Comparison of ENCODE assay signal across 8 mouse cellular contexts in the genomic region with DNA sequence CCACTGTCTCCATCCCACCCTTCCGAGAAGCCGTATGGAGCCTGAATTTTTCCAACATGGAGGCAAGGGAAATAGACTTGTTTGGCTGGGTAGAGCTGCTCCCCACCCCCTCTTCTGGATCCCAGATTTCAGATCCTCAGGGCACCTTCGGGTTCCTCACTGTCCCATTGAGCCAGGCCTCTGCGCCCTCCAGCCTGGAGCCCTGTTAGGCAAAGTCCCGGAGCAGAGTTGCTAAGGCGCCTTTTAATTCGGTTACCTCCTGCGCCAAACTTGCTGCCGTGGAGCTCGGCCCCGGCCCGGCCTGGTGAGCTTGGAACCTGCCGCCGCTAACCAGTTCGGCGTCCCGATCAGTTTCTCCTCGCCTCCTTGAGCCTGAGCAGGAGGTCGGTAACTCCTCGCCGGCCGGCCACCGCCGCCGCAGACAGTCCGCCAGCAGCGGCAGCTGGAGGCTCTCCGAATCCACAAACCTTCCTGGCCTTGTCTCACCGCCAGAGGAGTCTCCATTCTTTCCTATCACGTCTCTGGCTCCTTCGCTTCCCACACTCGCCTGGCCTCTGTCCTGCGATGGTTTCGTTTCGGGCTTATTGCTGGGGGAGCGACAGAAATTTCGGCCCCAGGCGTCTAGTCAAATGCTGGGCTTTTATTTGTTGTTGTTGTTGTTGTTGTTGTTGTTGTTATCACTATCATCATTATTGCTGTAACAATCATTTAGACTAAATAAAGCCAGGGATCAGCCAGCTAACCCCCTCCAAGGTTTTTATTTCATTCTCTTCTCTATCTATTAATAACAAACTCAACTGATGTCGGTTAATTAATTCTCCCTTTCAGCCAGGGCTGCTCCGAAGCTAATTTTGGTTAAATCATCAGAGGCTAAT. TPM values are rescaled to one million over a fixed set of nuclear protein-coding genes. Genes with fewer than 3 reads are reported as not detected.
DNase-seq lines count a peak whose midpoint lies in the region; ATAC-seq and TF ChIP-seq lines count a peak whose summit lies in the region.
"Had no signal": no experiment of that assay in that cellular context is flagged by ENCODE, and none has a peak within 500 bp of the region (broad histone marks: within the 10 kb centered on the region; RNA-seq: fewer than 3 reads in every experiment).

No protein-coding gene starts in this region.

- H3K4me1 ChIP-seq in bone marrow, adult 2 months (ENCODE audit: control insufficient read depth, insufficient read depth, low read length) = no peaks in the 10 kb centered on the region
- peaks cover 20% of the 10 kb centered on the region for H3K4me1 ChIP-seq in hindbrain, embryonic 16.5 days (ENCODE audit: control insufficient read depth, insufficient read depth, low read depth, low read length)
- H3K4me1 ChIP-seq in liver, embryonic 14.5 days (replicated peaks; ENCODE audit: control insufficient read depth in 2 of 2, insufficient read depth in 2 of 2, low read length in 1 of 2) = no peaks in the 10 kb centered on the region
- H3K4me1 ChIP-seq in thymus, adult 2 months (replicated peaks; ENCODE audit: control insufficient read depth, insufficient read depth, low read length) = no peaks in the 10 kb centered on the region

- no peak for TF ChIP-seq CTCF in bone marrow, adult 2 months (IDR thresholded peaks at IDR 0.05; ENCODE audit: control insufficient read depth, insufficient read depth, low read length)
- no peak for TF ChIP-seq CTCF in liver, embryonic 14.5 days (IDR thresholded peaks at IDR 0.05; ENCODE audit: low read depth)
- TF ChIP-seq CTCF in thymus, adult 2 months (IDR thresholded peaks at IDR 0.05; ENCODE audit: borderline replicate concordance, control insufficient read depth, extremely low read depth, insufficient read depth, low read length, poor library complexity) = no peak
- no peak for TF ChIP-seq CTCF in left cerebral cortex, adult 2 months (IDR thresholded peaks at IDR 0.05)

- no peak overlapping the region for H3K27ac ChIP-seq in bone marrow, adult 2 months (ENCODE audit: control insufficient read depth, insufficient read depth, low read depth, low read length, poor library complexity)
- H3K27ac ChIP-seq in hindbrain, embryonic 16.5 days (ENCODE audit: low read depth, low read length) = peak overlapping the region; percentile 91
- no peak overlapping the region for H3K27ac ChIP-seq in liver, embryonic 14.5 days
- no peak overlapping the region for H3K27ac ChIP-seq in thymus, adult 2 months (ENCODE audit: control insufficient read depth, insufficient read depth, low read length)
- no peak overlapping the region for H3K27ac ChIP-seq in left cerebral cortex, adult 2 months

- H3K9me3 ChIP-seq in hindbrain, embryonic 16.5 days (ENCODE audit: control insufficient read depth, low read length) = no peaks in the 10 kb centered on the region
- H3K9me3 ChIP-seq in liver, embryonic 14.5 days (ENCODE audit: control insufficient read depth, low read length) = no peaks in the 10 kb centered on the region

- peak; percentile 12; the same call in 1 of the 2 replicates for TF ChIP-seq POLR2A in bone marrow, adult 2 months (IDR thresholded peaks at IDR 0.05; ENCODE audit: borderline replicate concordance, control insufficient read depth, low read depth, low read length)
- no peak for TF ChIP-seq POLR2A in thymus, adult 2 months (IDR thresholded peaks at IDR 0.05; ENCODE audit: control insufficient read depth, extremely low read depth, insufficient read depth, low read length, poor library complexity)

- H3K4me3 ChIP-seq in bone marrow, adult 2 months (replicated peaks; ENCODE audit: control insufficient read depth, low read depth, low read length) = no peak overlapping the region
- H3K4me3 ChIP-seq in hindbrain, embryonic 16.5 days (ENCODE audit: low read length) = peak overlapping the region; percentile 41
- no peak overlapping the region for H3K4me3 ChIP-seq in liver, embryonic 14.5 days (ENCODE audit: insufficient read depth in 1 of 2, low read depth in 2 of 2, low read length in 2 of 2)
- H3K4me3 ChIP-seq in thymus, adult 2 months (ENCODE audit: control insufficient read depth, insufficient read depth, low read length) = no peak overlapping the region
- no peak overlapping the region for H3K4me3 ChIP-seq in left cerebral cortex, adult 2 months

- intact Hi-C loops in left cerebral cortex, adult 2 months (cut with DNase I) = no loop called here

- WGBS in bone marrow, adult 2 months = 79% methylated on average over 40 of the region's 40 CpGs
- WGBS in hindbrain, embryonic 16.5 days = 1% methylated on average over 40 of the region's 40 CpGs
- 2% methylated on average over 40 of the region's 40 CpGs for WGBS in liver, embryonic 14.5 days (ENCODE audit: insufficient replicate concordance)
- 83% methylated on average over 40 of the region's 40 CpGs for WGBS in thymus, adult 2 months

- TF ChIP-seq EP300 in liver, embryonic 14.5 days (IDR thresholded peaks at IDR 0.05; ENCODE audit: low read depth) = no peak

- H3K27me3 ChIP-seq in hindbrain, embryonic 16.5 days (replicated peaks; ENCODE audit: control insufficient read depth, insufficient read depth, low read length) = peaks cover 28% of the 10 kb centered on the region
- peaks cover 94% of the 10 kb centered on the region for H3K27me3 ChIP-seq in liver, embryonic 14.5 days (ENCODE audit: control insufficient read depth, insufficient read depth, low read length)
- peaks cover 23% of the 10 kb centered on the region for H3K27me3 ChIP-seq in thymus, adult 2 months (ENCODE audit: control insufficient read depth, insufficient read depth, low read length)

- peak overlapping the region; percentile 65 for H3K9ac ChIP-seq in hindbrain, embryonic 16.5 days (ENCODE audit: low read depth, low read length)
- H3K9ac ChIP-seq in liver, embryonic 14.5 days (replicated peaks) = no peak overlapping the region

- H3K4me2 ChIP-seq in hindbrain, embryonic 16.5 days (ENCODE audit: low read length) = peak overlapping the region; percentile 62
- peak overlapping the region; percentile 31 for H3K4me2 ChIP-seq in liver, embryonic 14.5 days (ENCODE audit: low read depth)

- no peak for ATAC-seq in hindbrain, embryonic 16.5 days
- ATAC-seq in liver, embryonic 14.5 days (ENCODE audit: insufficient read depth) = no peak

- peak; percentile 78 for DNase-seq in ZHBTc4 (ENCODE audit: low read depth, low spot score)
- DNase-seq in liver, embryonic 14.5 days (ENCODE audit: low read depth in 3 of 3, low spot score in 3 of 3) = no peak
- DNase-seq in thymus, adult 2 months = no peak
- DNase-seq in left cerebral cortex, adult 2 months (ENCODE audit: extremely low spot score in 1 of 2, low spot score in 2 of 2) = no peak
- DNase-seq in ovary, postnatal 10 days (ENCODE audit: low spot score) = no peak

- no peaks in the 10 kb centered on the region for H3K36me3 ChIP-seq in hindbrain, embryonic 16.5 days (ENCODE audit: control insufficient read depth, insufficient read depth, low read length)
- H3K36me3 ChIP-seq in liver, embryonic 14.5 days (replicated peaks; ENCODE audit: control insufficient read depth, insufficient read depth, low read depth) = no peaks in the 10 kb centered on the region
- H3K36me3 ChIP-seq in thymus, adult 2 months (ENCODE audit: control insufficient read depth, insufficient read depth, low read length) = no peaks in the 10 kb centered on the region

RNA-seq across cellular contexts. Expression of a gene that starts 8.4 kb away (rescaled TPM):
- 0.72 and 3.0 TPM in 2 replicates for polyA plus RNA-seq in bone marrow, adult 2 months (2011; ENCODE audit: insufficient read depth, insufficient read length, low replicate concordance, missing spikeins)
- 20.0 and 20.8 TPM in 2 replicates for polyA plus RNA-seq in hindbrain, embryonic 16.5 days (2015; fragmentation: Nextera tagmentation; extraction: Ambion mirVana)
- polyA plus RNA-seq in liver, embryonic 14.5 days (2012; rRNA removed) = 1.1 TPM in 2 replicates
- 0.51 and 0.75 TPM in 2 replicates for polyA plus RNA-seq in liver, embryonic 14.5 days (2014; fragmentation: Nextera tagmentation; extraction: Ambion mirVana)
- 1.5 and 2.2 TPM in 2 replicates for polyA plus RNA-seq in thymus, adult 2 months (2012; rRNA removed)
- total RNA-seq in left cerebral cortex, adult 2 months (2021) = not detected
- polyA plus RNA-seq: cortical plate, adult 2 months had no signal

RNA-seq across cellular contexts. Expression of a gene that starts 18.8 kb away (rescaled TPM):
- polyA plus RNA-seq in bone marrow, adult 2 months (2011; ENCODE audit: insufficient read depth, insufficient read length, low replicate concordance, missing spikeins) = 1.0 TPM in 2 replicates
- 4.8 and 5.6 TPM in 2 replicates for polyA plus RNA-seq in hindbrain, embryonic 16.5 days (2015; fragmentation: Nextera tagmentation; extraction: Ambion mirVana)
- 0.38 and 0.66 TPM in 2 replicates for polyA plus RNA-seq in liver, embryonic 14.5 days (2012; rRNA removed)
- not detected in 2 replicates for polyA plus RNA-seq in liver, embryonic 14.5 days (2014; fragmentation: Nextera tagmentation; extraction: Ambion mirVana)
- polyA plus RNA-seq in thymus, adult 2 months (2012; rRNA removed) = 1.1 TPM in 2 replicates
- total RNA-seq in left cerebral cortex, adult 2 months (2021) = not detected
- polyA plus RNA-seq: cortical plate, adult 2 months had no signal

RNA-seq across cellular contexts. Expression of a gene that starts 23.6 kb away (rescaled TPM):
- not detected in 2 replicates for polyA plus RNA-seq in bone marrow, adult 2 months (2011; ENCODE audit: insufficient read depth, insufficient read length, low replicate concordance, missing spikeins)
- 0.21 and 0.35 TPM in 2 replicates for polyA plus RNA-seq in hindbrain, embryonic 16.5 days (2015; fragmentation: Nextera tagmentation; extraction: Ambion mirVana)
- 0.02 TPM in 2 replicates for polyA plus RNA-seq in liver, embryonic 14.5 days (2012; rRNA removed)
- not detected in 2 replicates for polyA plus RNA-seq in liver, embryonic 14.5 days (2014; fragmentation: Nextera tagmentation; extraction: Ambion mirVana)
- not detected in 2 replicates for polyA plus RNA-seq in thymus, adult 2 months (2012; rRNA removed)
- not detected for total RNA-seq in left cerebral cortex, adult 2 months (2021)
- polyA plus RNA-seq: cortical plate, adult 2 months had no signal

RNA-seq across cellular contexts. Expression of a gene that starts 23.9 kb away (rescaled TPM):
- polyA plus RNA-seq in bone marrow, adult 2 months (2011; ENCODE audit: insufficient read depth, insufficient read length, low replicate concordance, missing spikeins) = 3.3 and 7.6 TPM in 2 replicates
- polyA plus RNA-seq in hindbrain, embryonic 16.5 days (2015; fragmentation: Nextera tagmentation; extraction: Ambion mirVana) = 2.5 and 3.3 TPM in 2 replicates
- 0.31 and 0.48 TPM in 2 replicates for polyA plus RNA-seq in liver, embryonic 14.5 days (2012; rRNA removed)
- polyA plus RNA-seq in liver, embryonic 14.5 days (2014; fragmentation: Nextera tagmentation; extraction: Ambion mirVana) = 0.06 and 0.09 TPM in 2 replicates
- 1.3 and 1.5 TPM in 2 replicates for polyA plus RNA-seq in thymus, adult 2 months (2012; rRNA removed)
- total RNA-seq in left cerebral cortex, adult 2 months (2021) = not detected
- polyA plus RNA-seq: cortical plate, adult 2 months had no signal

RNA-seq across cellular contexts. Expression of a gene that starts 38.8 kb away (rescaled TPM):
- 0.52 and 1.3 TPM in 2 replicates for polyA plus RNA-seq in bone marrow, adult 2 months (2011; ENCODE audit: insufficient read depth, insufficient read length, low replicate concordance, missing spikeins)
- 120 and 133 TPM in 2 replicates for polyA plus RNA-seq in hindbrain, embryonic 16.5 days (2015; fragmentation: Nextera tagmentation; extraction: Ambion mirVana)
- polyA plus RNA-seq in liver, embryonic 14.5 days (2012; rRNA removed) = 0.23 and 0.32 TPM in 2 replicates
- 0.06 and 0.24 TPM in 2 replicates for polyA plus RNA-seq in liver, embryonic 14.5 days (2014; fragmentation: Nextera tagmentation; extraction: Ambion mirVana)
- 0.18 and 0.22 TPM in 2 replicates for polyA plus RNA-seq in thymus, adult 2 months (2012; rRNA removed)
- not detected for total RNA-seq in left cerebral cortex, adult 2 months (2021)
- polyA plus RNA-seq: cortical plate, adult 2 months had no signal
